Mouse (Mus musculus): Measurements from ENCODE around the gene Olfr618. TPM values are rescaled to one million over a fixed set of nuclear protein-coding genes. Genes with fewer than 3 reads are reported as not detected.
"Not testable (repeated sequence)": the region's sequence is repeated elsewhere in the genome, so short reads cannot be mapped to it uniquely, and the experiment has no call there.

Olfr618 gene
- polyA plus RNA-seq (2016; fragmentation: Nextera tagmentation; extraction: Ambion mirVana) = not detected in 2 replicates

DNA sequence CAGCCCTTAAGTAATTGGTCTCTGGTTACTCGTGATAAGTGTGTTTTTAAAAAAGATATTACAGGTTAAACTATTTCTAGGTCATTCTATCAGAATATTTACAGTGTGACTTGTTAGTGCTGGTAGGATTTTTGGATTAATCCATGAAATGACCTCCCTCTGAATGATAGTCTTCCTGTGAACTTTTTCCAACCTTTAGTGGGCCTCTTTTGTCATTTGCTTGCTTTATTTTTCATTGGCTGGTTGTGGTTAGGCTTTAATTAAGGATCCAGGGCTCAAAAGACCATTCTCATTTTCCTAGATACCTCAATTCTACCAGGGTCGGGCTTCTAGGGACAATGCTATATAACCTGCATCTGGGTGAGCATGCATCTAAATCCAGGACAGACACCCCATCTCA is at the start of gene Olfr618:
TSS of gene Olfr618 (plus strand) at position 301 of the 400 bp plus-strand sequence.
- Histone ChIP-seq H3K9ac (no peak within 1 kb of the TSS), H3K27me3 (replicated peaks) (no peaks in the 10 kb centered on the region), H3K27ac (no peak within 1 kb of the TSS), H3K4me2 (no peak within 1 kb of the TSS), H3K4me1 (no peaks in the 10 kb centered on the region), H3K36me3 (no peaks in the 10 kb centered on the region), H3K9me3 (replicated peaks) (no peaks in the 10 kb centered on the region), H3K4me3 (no peak within 1 kb of the TSS)
- no peak for ATAC-seq
- 41% methylated on average over 2 of the region's 2 CpGs for WGBS (ENCODE audit: insufficient replicate concordance)

DNA sequence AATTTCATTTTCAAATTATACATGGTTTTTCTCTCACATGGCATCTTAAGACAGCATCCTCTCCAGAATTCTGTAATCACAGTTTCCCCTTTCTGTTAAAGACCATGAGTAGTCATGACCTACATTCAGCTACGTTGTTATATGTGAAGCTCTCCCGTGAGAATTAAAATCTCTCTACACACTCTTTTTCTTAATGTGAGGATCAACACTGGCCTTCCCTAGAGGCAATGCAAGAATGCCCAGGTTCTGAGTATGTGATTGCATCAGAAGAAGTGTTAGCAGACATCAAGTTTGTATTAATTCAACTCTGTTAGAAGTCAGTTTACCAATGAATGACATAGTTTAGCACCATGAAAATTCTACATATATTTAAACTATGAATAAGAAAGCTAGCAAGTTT is 47.3 kb upstream of the Olfr618 start, which contains the start of gene Olfr612:
TSS of gene Olfr612 (minus strand) at position 101 of the 400 bp plus-strand sequence.
- H3K36me3 ChIP-seq; H3K4me2 ChIP-seq; ATAC-seq; H3K9me3 ChIP-seq (replicated peaks); H3K9ac ChIP-seq; H3K27ac ChIP-seq; H3K4me1 ChIP-seq; H3K27me3 ChIP-seq (replicated peaks); H3K4me3 ChIP-seq: not testable (repeated sequence)
- 58% methylated on average over 2 of the region's 2 CpGs for WGBS (ENCODE audit: insufficient replicate concordance)

DNA sequence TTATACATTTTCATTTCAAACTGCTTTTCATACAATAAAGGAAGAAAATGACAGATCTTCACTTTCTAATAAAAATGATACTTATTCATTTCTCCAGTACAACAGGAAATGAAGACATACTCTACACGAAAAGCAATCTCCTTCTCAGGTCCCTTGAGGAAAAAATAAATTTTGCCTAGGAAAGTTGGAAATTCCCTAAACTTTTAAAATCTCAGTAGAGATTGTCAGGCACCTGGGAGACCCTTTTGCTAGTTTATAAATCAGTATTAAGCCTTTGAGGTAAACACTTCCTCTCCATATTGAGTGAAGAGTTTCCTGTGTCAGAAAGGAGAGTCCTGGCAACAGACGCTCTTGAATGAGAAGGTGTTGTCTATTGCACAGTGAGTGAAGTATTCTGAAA is 42.1 kb upstream of the Olfr618 start, which contains the start of gene Olfr613:
TSS of gene Olfr613 (plus strand) at position 301 of the 400 bp plus-strand sequence.
- Histone ChIP-seq H3K27ac (no peak within 1 kb of the TSS), H3K36me3 (no peaks in the 10 kb centered on the region), H3K4me2 (no peak within 1 kb of the TSS), H3K9ac (no peak within 1 kb of the TSS), H3K4me3 (no peak within 1 kb of the TSS), H3K27me3 (replicated peaks) (no peaks in the 10 kb centered on the region), H3K9me3 (replicated peaks) (no peaks in the 10 kb centered on the region), H3K4me1 (no peaks in the 10 kb centered on the region)
- ATAC-seq = no peak
- WGBS (ENCODE audit: insufficient replicate concordance) = 55% methylated on average over 2 of the region's 2 CpGs

DNA sequence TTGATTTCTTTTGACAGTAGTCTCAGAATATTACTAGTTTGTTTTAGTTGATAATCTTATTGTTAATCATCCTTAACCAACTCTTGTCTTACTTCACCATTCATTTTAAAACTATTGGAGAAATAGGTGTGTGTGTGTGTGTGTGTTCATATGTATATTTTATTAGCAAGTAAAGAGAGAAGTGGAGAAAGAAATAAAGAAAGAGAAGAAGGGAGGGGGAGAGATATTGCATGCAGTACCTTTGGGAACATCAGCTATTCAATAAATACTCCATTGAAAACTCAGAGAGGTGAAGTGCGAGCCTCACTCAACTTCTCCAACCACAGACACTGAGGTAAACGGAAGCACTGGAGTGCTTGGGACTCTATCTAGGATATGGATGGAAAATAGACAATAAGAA is 34.1 kb upstream of the Olfr618 start, which contains the start of gene Olfr615:
TSS of gene Olfr615 (plus strand) at position 301 of the 400 bp plus-strand sequence.
- Histone ChIP-seq H3K9ac (no peak within 1 kb of the TSS), H3K27me3 (replicated peaks) (no peaks in the 10 kb centered on the region), H3K4me2 (no peak within 1 kb of the TSS), H3K4me1 (no peaks in the 10 kb centered on the region), H3K36me3 (no peaks in the 10 kb centered on the region), H3K27ac (no peak within 1 kb of the TSS), H3K4me3 (no peak within 1 kb of the TSS), H3K9me3 (replicated peaks) (no peaks in the 10 kb centered on the region)
- ATAC-seq = no peak
- 41% methylated on average over 2 of the region's 2 CpGs for WGBS (ENCODE audit: insufficient replicate concordance)

DNA sequence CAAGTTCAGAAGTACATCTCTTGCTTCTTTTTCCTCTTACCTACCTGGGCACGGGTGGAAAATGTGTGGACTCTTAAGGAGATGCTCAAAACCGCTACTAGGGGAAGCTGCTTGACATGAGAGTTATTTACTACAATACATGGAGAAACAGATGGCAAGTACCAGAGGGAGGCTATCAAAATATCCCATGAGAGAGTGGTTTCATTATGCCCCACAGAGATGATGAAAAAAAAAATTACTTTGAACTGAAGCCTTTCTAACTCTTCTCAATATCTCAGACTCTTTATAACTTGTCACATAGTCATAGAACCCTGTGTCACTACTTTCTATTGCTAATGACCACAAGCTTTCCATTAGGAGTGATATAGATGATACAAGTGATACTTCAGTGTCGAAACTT is 20.9 kb upstream of the Olfr618 start, which contains the start of gene Olfr616:
TSS of gene Olfr616 (minus strand) at position 101 of the 400 bp plus-strand sequence.
- Histone ChIP-seq H3K9ac (no peak within 1 kb of the TSS), H3K4me3 (no peak within 1 kb of the TSS), H3K27me3 (replicated peaks) (no peaks in the 10 kb centered on the region), H3K9me3 (replicated peaks) (no peaks in the 10 kb centered on the region), H3K36me3 (no peaks in the 10 kb centered on the region), H3K27ac (no peak within 1 kb of the TSS), H3K4me2 (no peak within 1 kb of the TSS), H3K4me1 (no peaks in the 10 kb centered on the region)
- no peak for ATAC-seq
- WGBS (ENCODE audit: insufficient replicate concordance) = 62% methylated on average over 3 of the region's 3 CpGs

DNA sequence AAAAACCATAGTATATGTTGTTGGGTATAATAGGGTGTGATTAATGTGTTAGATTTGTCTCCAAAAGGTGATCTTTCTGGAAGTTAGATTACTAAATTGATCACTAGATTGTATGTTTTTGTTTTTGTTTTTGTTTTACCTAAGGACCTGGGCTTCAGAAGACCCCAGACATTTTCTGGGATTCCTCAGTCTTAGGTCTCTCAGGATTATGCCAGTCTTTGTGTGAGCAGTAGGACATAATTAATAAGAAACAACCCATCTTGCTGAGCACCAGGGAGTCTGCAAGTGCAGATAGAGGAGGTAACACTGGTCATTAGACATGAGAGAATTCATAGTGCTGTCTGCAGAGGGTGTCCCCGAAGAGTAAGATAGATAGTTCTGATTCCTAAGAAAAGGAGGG is 17.1 kb upstream of the Olfr618 start, which contains the start of gene Olfr617:
TSS of gene Olfr617 (plus strand) at position 301 of the 400 bp plus-strand sequence.
- no peak for ATAC-seq
- Histone ChIP-seq H3K27ac (no peak within 1 kb of the TSS), H3K9ac (no peak within 1 kb of the TSS), H3K9me3 (replicated peaks) (no peaks in the 10 kb centered on the region), H3K36me3 (no peaks in the 10 kb centered on the region), H3K4me1 (no peaks in the 10 kb centered on the region), H3K4me2 (no peak within 1 kb of the TSS), H3K4me3 (no peak within 1 kb of the TSS), H3K27me3 (replicated peaks) (no peaks in the 10 kb centered on the region)
- WGBS (ENCODE audit: insufficient replicate concordance) = 54% methylated on average over 1 of the region's 1 CpGs

DNA sequence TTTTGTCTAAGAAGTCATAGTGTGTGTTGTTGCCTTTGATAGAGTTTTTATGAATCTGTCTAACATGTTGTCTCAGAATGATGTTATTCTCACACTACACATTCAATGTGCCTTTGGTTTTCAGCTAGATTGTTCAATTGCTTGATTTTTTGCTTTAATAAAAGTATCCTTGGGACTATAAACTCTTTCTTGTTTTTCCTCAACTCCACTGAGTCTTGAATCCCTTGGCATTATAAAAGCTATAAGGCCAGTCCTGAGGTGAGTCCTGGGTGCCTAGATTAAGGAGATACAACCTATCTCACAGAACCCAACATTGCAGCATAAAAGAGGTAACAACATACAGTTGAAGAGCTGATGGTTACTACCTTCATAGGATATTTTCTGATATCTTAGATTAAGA is 10.4 kb downstream of the Olfr618 start, which contains the start of gene Olfr619:
TSS of gene Olfr619 (plus strand) at position 301 of the 400 bp plus-strand sequence.
- H3K27ac ChIP-seq = no peak within 1 kb of the TSS
- H3K36me3 ChIP-seq = no peaks in the 10 kb centered on the region
- H3K27me3 ChIP-seq (replicated peaks) = no peaks in the 10 kb centered on the region
- no peak within 1 kb of the TSS for H3K4me3 ChIP-seq
- no peak within 1 kb of the TSS for H3K9ac ChIP-seq
- no peak for ATAC-seq
- no peaks in the 10 kb centered on the region for H3K4me1 ChIP-seq
- H3K4me2 ChIP-seq = no peak within 1 kb of the TSS
- no peaks in the 10 kb centered on the region for H3K9me3 ChIP-seq (replicated peaks)

DNA sequence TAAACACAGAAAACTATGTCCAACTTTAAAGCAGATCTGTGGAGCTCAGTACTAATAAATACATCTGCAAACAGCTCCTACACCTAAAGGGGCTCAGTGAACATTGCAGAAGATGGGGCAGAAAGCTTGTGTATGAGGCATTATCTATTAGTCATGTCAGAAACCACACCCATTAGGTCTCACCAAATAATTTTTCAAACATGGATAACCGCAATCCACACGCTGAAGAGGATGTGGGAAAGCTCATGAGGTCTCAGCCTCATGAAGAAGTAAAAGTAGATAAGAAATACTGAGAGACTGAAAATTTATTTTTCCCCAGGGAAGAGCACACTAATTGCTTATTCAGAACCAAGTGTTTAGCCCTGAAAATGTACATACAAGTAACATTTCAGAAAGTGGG is 17.5 kb downstream of the Olfr618 start:
- Histone ChIP-seq H3K27me3 (replicated peaks) (no peaks in the 10 kb centered on the region), H3K27ac (no peak overlapping the region), H3K9ac (no peak overlapping the region), H3K36me3 (no peaks in the 10 kb centered on the region), H3K9me3 (replicated peaks) (no peaks in the 10 kb centered on the region), H3K4me1 (no peaks in the 10 kb centered on the region), H3K4me3 (no peak overlapping the region), H3K4me2 (no peak overlapping the region)
- ATAC-seq = no peak
- WGBS (ENCODE audit: insufficient replicate concordance) = 44% methylated on average over 2 of the region's 2 CpGs

DNA sequence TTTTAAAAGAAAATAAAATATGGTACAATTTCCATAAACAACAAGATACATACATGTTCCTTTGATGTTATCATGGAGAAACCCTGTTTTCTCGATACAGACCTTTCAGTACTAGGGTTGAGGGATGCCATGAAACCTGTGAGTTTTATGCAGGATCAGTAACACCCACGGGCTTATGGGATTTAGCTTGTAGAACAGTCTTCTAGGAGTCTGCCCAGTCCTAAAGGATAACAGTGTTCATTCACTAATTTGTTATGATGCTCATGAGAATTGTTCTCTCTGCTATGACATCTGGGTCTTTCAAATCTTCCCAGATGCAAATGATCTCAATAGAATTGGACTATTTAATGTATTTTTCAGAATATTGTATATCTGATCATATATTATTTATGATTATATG is 22.5 kb downstream of the Olfr618 start, which contains the start of gene Olfr620:
TSS of gene Olfr620 (minus strand) at position 101 of the 400 bp plus-strand sequence.
- WGBS (ENCODE audit: insufficient replicate concordance) = 52% methylated on average over 2 of the region's 2 CpGs
- Histone ChIP-seq H3K4me3 (no peak within 1 kb of the TSS), H3K9ac (no peak within 1 kb of the TSS), H3K36me3 (no peaks in the 10 kb centered on the region), H3K4me1 (no peaks in the 10 kb centered on the region), H3K27me3 (replicated peaks) (no peaks in the 10 kb centered on the region), H3K9me3 (replicated peaks) (no peaks in the 10 kb centered on the region), H3K27ac (no peak within 1 kb of the TSS), H3K4me2 (no peak within 1 kb of the TSS)
- ATAC-seq = no peak

DNA sequence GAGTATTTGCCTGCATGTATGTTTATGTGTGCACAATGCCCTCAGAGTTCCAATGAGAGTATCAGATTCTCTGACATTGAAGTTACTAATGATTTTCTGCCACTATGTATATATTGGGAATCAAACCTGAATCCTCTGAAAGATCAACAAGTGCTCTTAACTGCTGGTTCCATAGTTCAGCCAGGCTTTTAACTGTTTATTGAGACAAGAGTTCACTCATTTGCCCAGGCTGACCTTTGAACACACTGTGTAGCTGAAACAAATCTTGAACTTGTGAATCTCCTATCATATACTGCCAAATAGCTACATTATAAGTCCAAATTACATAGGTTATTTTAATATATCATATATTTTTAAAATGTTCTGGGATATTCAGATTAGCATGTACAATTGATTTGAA is 46.9 kb downstream of the Olfr618 start:
- Histone ChIP-seq H3K27me3 (replicated peaks) (no peaks in the 10 kb centered on the region), H3K36me3 (no peaks in the 10 kb centered on the region), H3K9ac (no peak overlapping the region), H3K4me3 (no peak overlapping the region), H3K9me3 (replicated peaks) (no peaks in the 10 kb centered on the region), H3K4me1 (no peaks in the 10 kb centered on the region), H3K27ac (no peak overlapping the region), H3K4me2 (no peak overlapping the region)
- ATAC-seq = no peak

DNA sequence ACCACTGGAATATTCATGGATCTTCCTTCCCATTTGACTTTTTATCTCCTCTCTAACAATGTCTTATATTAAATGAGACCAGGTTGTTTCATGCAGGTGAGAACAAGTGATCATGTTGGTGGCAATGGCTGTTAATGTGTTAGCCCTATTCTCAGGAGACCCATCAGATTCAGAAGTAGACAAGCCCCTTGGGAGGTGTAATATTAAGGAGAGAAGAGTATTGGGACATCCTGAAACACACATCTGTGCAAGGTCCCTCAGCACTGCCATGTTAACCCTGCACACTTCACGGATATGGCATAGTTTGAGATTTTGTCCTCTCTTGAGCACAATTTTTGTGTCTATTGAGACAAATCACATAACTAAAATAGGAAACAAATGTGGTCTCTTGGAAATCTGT is 52.7 kb downstream of the Olfr618 start, which contains the start of gene Olfr622:
TSS of gene Olfr622 (minus strand) at position 101 of the 400 bp plus-strand sequence.
- Histone ChIP-seq H3K4me1 (no peaks in the 10 kb centered on the region), H3K36me3 (no peaks in the 10 kb centered on the region), H3K27me3 (replicated peaks) (no peaks in the 10 kb centered on the region), H3K4me2 (no peak within 1 kb of the TSS), H3K4me3 (no peak within 1 kb of the TSS), H3K9ac (no peak within 1 kb of the TSS), H3K27ac (no peak within 1 kb of the TSS), H3K9me3 (replicated peaks) (no peaks in the 10 kb centered on the region)
- 50% methylated on average over 1 of the region's 1 CpGs for WGBS (ENCODE audit: insufficient replicate concordance)
- ATAC-seq = no peak

DNA sequence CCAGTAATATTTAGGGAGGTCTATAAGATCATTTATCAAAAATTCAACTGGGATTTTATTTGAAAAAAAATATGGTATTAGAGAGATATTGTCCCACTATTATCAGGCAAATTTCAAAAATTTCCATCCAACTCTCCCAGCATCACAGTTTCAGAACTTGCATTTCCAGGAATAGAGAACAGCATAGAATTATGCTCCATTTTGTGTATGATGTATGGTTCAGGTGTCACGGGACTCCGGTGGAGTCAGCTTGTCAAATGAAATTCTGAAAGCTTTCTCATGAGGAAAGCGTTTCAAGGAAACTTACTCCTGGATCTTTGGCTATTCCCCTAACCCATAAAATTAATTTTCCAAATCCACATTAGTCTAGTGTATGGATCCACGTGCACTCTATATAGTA is 54.2 kb downstream of the Olfr618 start:
- H3K9me3 ChIP-seq (replicated peaks) = no peaks in the 10 kb centered on the region
- H3K36me3 ChIP-seq = no peaks in the 10 kb centered on the region
- no peak overlapping the region for H3K27ac ChIP-seq
- 61% methylated on average over 4 of the region's 4 CpGs for WGBS (ENCODE audit: insufficient replicate concordance)
- no peak overlapping the region for H3K4me2 ChIP-seq
- H3K4me3 ChIP-seq = no peak overlapping the region
- H3K4me1 ChIP-seq = no peaks in the 10 kb centered on the region
- no peaks in the 10 kb centered on the region for H3K27me3 ChIP-seq (replicated peaks)
- H3K9ac ChIP-seq = no peak overlapping the region
- no peak for ATAC-seq

All from liver, embryonic 12.5 days (tissue).